Mouse (Mus musculus): ENCODE results near the gene Mybbp1a. TPM values are rescaled to one million over a fixed set of nuclear protein-coding genes. Genes with fewer than 3 reads are reported as not detected.
"Not testable (repeated sequence)": the region's sequence is repeated elsewhere in the genome, so short reads cannot be mapped to it uniquely, and the experiment has no call there.

The Mybbp1a gene
- polyA plus RNA-seq, 1 experiment, result 57.1 TPM

- WGBS, result 88% methylated on average over 2 of the region's 2 CpGs
- Histone ChIP-seq H3K27me3 (ENCODE audit: control insufficient read depth, insufficient read depth, low read length) (no peaks in the 10 kb centered on the region), H3K36me3 (ENCODE audit: control insufficient read depth, insufficient read depth, low read length) (no peaks in the 10 kb centered on the region), H3K4me1 (replicated peaks; ENCODE audit: control insufficient read depth, insufficient read depth, low read length) (no peaks in the 10 kb centered on the region), H3K27ac (ENCODE audit: control insufficient read depth, insufficient read depth, low read length) (no peak overlapping the region), H3K4me3 (ENCODE audit: control insufficient read depth, insufficient read depth, low read length) (no peak overlapping the region)
- DNase-seq, result no peak
- TF ChIP-seq POLR2A (IDR thresholded peaks at IDR 0.05; ENCODE audit: control insufficient read depth, extremely low read depth, insufficient read depth, low read length, poor library complexity) (no peak), CTCF (IDR thresholded peaks at IDR 0.05; ENCODE audit: borderline replicate concordance, control insufficient read depth, extremely low read depth, insufficient read depth, low read length, poor library complexity) (no peak)
Measured at GRCm38 (mm10) chr11:72435694-72436045, 5.5 kb upstream of the Mybbp1a start.

- 88% methylated on average over 5 of the region's 5 CpGs for WGBS
- H3K27ac ChIP-seq (ENCODE audit: control insufficient read depth, insufficient read depth, low read length), result no peak overlapping the region
- DNase-seq, result no peak
Measured at GRCm38 (mm10) chr11:72436271-72436670, 4.9 kb upstream of the Mybbp1a start.

GRCm38 (mm10) chr11:72436756-72437650 is 4.2 kb upstream of the Mybbp1a start:
- Histone ChIP-seq H3K27me3 (ENCODE audit: control insufficient read depth, insufficient read depth, low read length) (no peaks in the 10 kb centered on the region), H3K27ac (ENCODE audit: control insufficient read depth, insufficient read depth, low read length) (no peak overlapping the region), H3K36me3 (ENCODE audit: control insufficient read depth, insufficient read depth, low read length) (no peaks in the 10 kb centered on the region), H3K4me3 (ENCODE audit: control insufficient read depth, insufficient read depth, low read length) (no peak overlapping the region), H3K4me1 (replicated peaks; ENCODE audit: control insufficient read depth, insufficient read depth, low read length) (peaks cover 7% of the 10 kb centered on the region)
- TF ChIP-seq POLR2A (IDR thresholded peaks at IDR 0.05; ENCODE audit: control insufficient read depth, extremely low read depth, insufficient read depth, low read length, poor library complexity), result no peak
- TF ChIP-seq CTCF (IDR thresholded peaks at IDR 0.05; ENCODE audit: borderline replicate concordance, control insufficient read depth, extremely low read depth, insufficient read depth, low read length, poor library complexity), result no peak
- 96% methylated on average over 16 of the region's 16 CpGs for WGBS
- DNase-seq, result no peak

More at GRCm38 (mm10) chr11:72436271-72436670, 4.9 kb upstream of the Mybbp1a start:
- Histone ChIP-seq H3K4me3 (ENCODE audit: control insufficient read depth, insufficient read depth, low read length) (no peak overlapping the region), H3K36me3 (ENCODE audit: control insufficient read depth, insufficient read depth, low read length) (no peaks in the 10 kb centered on the region), H3K27me3 (ENCODE audit: control insufficient read depth, insufficient read depth, low read length) (no peaks in the 10 kb centered on the region), H3K4me1 (replicated peaks; ENCODE audit: control insufficient read depth, insufficient read depth, low read length) (no peaks in the 10 kb centered on the region)
- no peak for TF ChIP-seq CTCF (IDR thresholded peaks at IDR 0.05; ENCODE audit: borderline replicate concordance, control insufficient read depth, extremely low read depth, insufficient read depth, low read length, poor library complexity)
- TF ChIP-seq POLR2A (IDR thresholded peaks at IDR 0.05; ENCODE audit: control insufficient read depth, extremely low read depth, insufficient read depth, low read length, poor library complexity), result no peak

GRCm38 (mm10) chr11:72438411-72438810 is 2.7 kb upstream of the Mybbp1a start:
- no peak for DNase-seq
- Histone ChIP-seq H3K36me3 (ENCODE audit: control insufficient read depth, insufficient read depth, low read length) (0 out of 2 replicates have a peak, but pooled peaks cover under 1% of the 10 kb centered on the region), H3K27me3 (ENCODE audit: control insufficient read depth, insufficient read depth, low read length) (no peaks in the 10 kb centered on the region), H3K4me3 (ENCODE audit: control insufficient read depth, insufficient read depth, low read length) (no peak overlapping the region), H3K27ac (ENCODE audit: control insufficient read depth, insufficient read depth, low read length) (no peak overlapping the region), H3K4me1 (replicated peaks; ENCODE audit: control insufficient read depth, insufficient read depth, low read length) (peaks cover 9% of the 10 kb centered on the region)
- TF ChIP-seq POLR2A (IDR thresholded peaks at IDR 0.05; ENCODE audit: control insufficient read depth, extremely low read depth, insufficient read depth, low read length, poor library complexity) (no peak), CTCF (IDR thresholded peaks at IDR 0.05; ENCODE audit: borderline replicate concordance, control insufficient read depth, extremely low read depth, insufficient read depth, low read length, poor library complexity) (no peak)
- 74% methylated on average over 4 of the region's 4 CpGs for WGBS

GRCm38 (mm10) chr11:72440597-72440964 is 574 bp upstream of the Mybbp1a start:
- not testable (repeated sequence) for H3K36me3 ChIP-seq (ENCODE audit: control insufficient read depth, insufficient read depth, low read length); DNase-seq; H3K27me3 ChIP-seq (ENCODE audit: control insufficient read depth, insufficient read depth, low read length); H3K27ac ChIP-seq (ENCODE audit: control insufficient read depth, insufficient read depth, low read length); H3K4me1 ChIP-seq (replicated peaks; ENCODE audit: control insufficient read depth, insufficient read depth, low read length)
- H3K4me3 ChIP-seq (ENCODE audit: control insufficient read depth, insufficient read depth, low read length), result peak overlapping the region; percentile 74; the same call in 1 of the 2 replicates
- 40% methylated on average over 6 of the region's 6 CpGs for WGBS

GRCm38 (mm10) chr11:72446311-72447105 is 5.4 kb downstream of the Mybbp1a start:
- no peaks in the 10 kb centered on the region for H3K27me3 ChIP-seq (ENCODE audit: control insufficient read depth, insufficient read depth, low read length)
- peaks cover 41% of the 10 kb centered on the region for H3K36me3 ChIP-seq (ENCODE audit: control insufficient read depth, insufficient read depth, low read length)
- 87% methylated on average over 6 of the region's 6 CpGs for WGBS
- TF ChIP-seq POLR2A (IDR thresholded peaks at IDR 0.05; ENCODE audit: control insufficient read depth, extremely low read depth, insufficient read depth, low read length, poor library complexity), result no peak
- H3K4me3 ChIP-seq (ENCODE audit: control insufficient read depth, insufficient read depth, low read length), result no peak overlapping the region
- peak; percentile 33 for DNase-seq
- no peak overlapping the region for H3K27ac ChIP-seq (ENCODE audit: control insufficient read depth, insufficient read depth, low read length)
- H3K4me1 ChIP-seq (replicated peaks; ENCODE audit: control insufficient read depth, insufficient read depth, low read length), result peaks cover 6% of the 10 kb centered on the region

Data from thymus, adult 2 months (tissue).